Mouse (Mus musculus) G1E (cell line): ENCODE results near the gene Ralgapa1.
"Not testable (repeated sequence)": the region's sequence is repeated elsewhere in the genome, so short reads cannot be mapped to it uniquely, and the experiment has no call there.

ENCODE experiments used
- CTCF ChIP-seq: IDR thresholded peaks from 2 replicates; pipeline ENCODE4 v1.5.1; 2012; ENCODE audit warnings: low read depth, low read length, inconsistent platforms, mixed read lengths
- GATA1 ChIP-seq: IDR thresholded peaks from 2 replicates; pipeline ENCODE4 v1.6.1; 2012; ENCODE audit warnings: borderline replicate concordance, low read length, inconsistent platforms, mixed read lengths
- TAL1 ChIP-seq: conservative IDR thresholded peaks from 2 replicates; pipeline ENCODE4 v1.6.1; 2012; ENCODE audit warnings: low read depth, low read length, inconsistent platforms, mixed read lengths

GRCm38 (mm10) chr12:55794485-55794884, 26.5 kb downstream of the Ralgapa1 start:
- not testable (repeated sequence) for TF ChIP-seq CTCF, GATA1, TAL1
